Mouse (Mus musculus): ENCODE data around the gene Krt27.

Gene Krt27

DNA sequence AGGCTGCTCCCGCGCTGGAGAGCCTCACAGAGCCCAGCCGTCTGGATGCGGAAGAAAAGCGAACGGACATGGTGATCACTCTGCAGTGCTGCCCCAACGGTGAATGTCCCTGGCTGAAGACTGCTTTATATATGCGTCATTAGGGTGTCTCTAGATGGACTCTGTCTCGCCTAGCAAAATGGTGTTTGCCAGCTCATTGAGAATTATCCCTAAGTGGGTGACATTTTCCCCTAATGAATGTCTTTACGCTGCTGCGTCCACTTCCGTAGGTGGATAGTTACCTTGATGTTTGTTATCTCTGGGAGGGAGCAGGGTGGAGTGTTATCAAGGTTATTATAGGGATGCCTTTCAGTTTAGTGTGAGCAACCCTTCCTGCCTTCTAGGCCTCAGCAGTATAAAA is at the start of gene Krt27:
Krt27 (minus strand) TSS at position 101 of the 400 bp plus-strand sequence.
- no peak for DNase-seq (ENCODE audit: low spot score in 2 of 2)

DNA sequence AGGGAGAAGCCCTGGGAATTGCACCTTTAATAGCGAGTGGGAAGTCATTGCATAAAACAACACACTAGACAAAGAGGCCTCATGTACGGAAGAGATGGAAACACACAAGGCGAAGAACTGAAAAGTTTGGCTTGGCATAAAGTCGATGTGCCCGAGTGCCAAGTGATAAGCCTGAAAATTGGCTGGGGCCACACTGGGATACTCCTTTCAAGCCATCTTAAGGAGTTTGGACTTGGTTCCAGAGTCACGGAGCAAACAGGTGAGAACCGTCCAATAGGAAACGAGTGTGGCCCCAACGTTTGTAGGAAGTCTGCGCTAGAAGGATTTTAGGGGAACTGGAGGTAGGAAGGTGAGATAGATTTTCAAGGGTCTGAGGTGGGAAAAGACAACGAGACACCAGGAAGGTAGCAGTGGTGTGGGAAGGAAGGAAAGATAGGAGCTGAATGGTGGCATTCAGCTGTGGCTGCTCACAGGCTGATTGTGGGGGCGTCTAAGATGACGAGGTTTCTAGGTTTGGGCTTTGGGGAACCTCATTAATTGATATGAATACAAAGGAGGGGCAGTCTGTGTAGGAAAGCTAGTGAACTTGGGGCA is 49.1 kb upstream of the Krt27 start:
- DNase-seq (ENCODE audit: low spot score in 2 of 2): no peak

DNA sequence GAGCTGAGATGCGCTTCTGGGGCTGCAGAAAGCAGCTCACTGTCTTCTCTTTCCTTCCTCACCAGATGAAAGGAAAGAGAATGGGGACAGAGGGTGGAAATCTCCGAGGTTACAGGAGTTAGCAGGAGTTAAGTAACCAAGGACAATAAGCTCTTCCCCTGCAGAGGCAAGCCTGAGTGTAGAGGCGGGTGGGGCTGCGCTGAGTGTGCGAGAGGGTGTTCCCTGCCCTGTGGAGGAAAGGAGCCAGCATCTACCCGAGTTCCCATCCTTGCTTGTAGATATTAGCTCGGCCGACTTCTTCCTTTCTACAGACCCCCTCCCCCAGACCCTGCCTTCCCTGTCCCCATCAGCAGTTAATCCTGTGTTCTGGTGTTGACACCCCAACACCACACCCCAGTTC is 47.9 kb upstream of the Krt27 start:
- no peak for DNase-seq (ENCODE audit: low spot score in 2 of 2)

DNA sequence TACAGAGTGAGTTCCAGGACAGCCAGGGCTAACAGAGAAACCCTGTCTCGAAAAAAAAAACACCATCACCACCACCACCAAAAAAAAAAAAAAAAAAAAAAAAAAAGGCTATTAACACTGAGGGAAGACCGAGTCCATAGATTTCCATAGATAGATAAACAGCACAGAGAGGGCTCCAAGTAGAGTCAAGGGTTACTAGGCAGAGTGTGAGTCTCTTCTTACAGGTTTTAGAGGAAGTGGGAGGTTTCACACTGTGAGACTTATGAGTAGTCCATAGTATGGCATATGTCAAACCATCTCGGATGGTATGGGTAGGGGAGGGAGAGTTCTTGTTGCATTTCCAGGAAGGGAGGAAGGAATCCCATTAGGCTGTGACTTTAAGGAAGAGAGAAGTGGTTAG is 47.2 kb upstream of the Krt27 start:
- DNase-seq (ENCODE audit: low spot score in 2 of 2): no peak

DNA sequence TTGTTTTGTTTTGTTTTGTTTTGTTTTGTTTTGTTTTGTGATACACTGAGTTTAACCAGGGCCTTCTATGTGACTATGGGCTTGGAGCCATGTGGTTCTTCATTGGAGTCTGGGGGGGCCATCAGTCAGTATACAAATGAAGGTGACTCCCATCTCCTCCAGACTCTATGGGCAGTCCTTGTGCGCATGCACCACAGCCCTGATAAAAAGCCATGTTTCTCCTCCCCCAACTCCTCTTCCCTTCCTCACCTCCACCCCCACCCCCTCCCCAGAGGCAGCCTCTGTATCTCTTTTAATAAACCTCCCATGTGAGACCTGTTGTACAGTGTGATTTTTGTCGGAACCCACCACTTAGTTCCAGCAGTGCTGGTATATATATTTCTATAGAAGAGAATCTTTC is 45.8 kb upstream of the Krt27 start:
- no peak for DNase-seq (ENCODE audit: low spot score in 2 of 2)

DNA sequence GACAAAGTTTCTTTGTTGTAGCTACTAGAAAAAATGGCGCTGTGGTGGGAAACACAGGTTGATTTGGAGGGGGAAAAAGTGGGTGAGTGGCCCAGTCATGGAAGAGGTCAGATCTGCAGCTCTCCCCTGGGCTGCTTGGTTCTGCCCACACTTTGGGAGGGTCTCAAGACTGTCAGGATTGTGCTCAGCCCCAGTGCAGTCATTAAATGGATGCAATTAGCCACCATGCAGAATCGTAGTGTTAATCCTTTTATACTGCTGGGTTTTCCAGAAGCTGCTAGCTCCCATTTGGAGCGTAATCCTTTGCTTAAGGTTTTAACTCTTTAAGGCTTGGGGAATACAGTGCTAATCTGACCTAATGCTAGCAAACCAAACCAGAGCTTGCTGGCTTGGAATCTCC is 45.1 kb upstream of the Krt27 start:
- no peak for DNase-seq (ENCODE audit: low spot score in 2 of 2)

DNA sequence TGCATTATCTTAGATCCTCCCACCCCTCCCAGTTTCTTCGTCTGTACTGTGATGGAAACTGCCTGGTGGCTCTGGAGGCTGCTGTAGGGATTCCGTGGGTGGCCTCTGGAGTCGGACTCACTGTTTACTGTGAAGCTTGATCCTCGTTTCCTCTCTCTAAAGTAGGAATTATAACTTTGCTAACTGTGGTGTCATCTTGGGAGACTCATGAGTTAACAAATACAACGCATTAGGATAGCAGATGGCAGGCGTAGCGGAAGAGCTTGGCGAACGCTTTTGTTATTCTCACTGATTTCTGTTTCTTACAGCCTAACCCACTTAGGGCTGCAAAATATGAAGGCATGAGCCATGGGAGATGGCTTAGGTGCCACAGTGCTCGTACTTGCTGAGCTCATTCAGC is 41.6 kb upstream of the Krt27 start:
- DNase-seq (ENCODE audit: low spot score in 2 of 2): peak; percentile 36 to 43

DNA sequence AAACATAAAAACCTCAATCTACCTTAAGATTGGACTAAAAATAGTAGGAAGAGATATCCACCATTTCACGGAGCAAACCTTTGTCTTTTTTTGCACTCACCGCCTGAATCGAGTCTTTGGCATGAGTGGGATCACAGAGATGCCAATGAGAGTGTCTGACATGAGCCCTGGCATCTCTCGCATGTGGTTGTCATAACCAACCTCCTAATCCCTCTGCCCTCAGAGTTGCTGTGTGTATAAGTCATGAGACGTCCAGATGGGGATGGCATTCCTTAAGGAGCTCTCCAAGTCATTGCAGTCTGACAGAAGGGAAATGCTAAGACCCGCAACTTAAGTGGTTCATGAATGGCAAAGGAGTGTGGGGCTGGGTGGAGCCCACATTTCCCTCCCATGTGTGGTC is 40.5 kb upstream of the Krt27 start:
- no peak for DNase-seq (ENCODE audit: low spot score in 2 of 2)

DNA sequence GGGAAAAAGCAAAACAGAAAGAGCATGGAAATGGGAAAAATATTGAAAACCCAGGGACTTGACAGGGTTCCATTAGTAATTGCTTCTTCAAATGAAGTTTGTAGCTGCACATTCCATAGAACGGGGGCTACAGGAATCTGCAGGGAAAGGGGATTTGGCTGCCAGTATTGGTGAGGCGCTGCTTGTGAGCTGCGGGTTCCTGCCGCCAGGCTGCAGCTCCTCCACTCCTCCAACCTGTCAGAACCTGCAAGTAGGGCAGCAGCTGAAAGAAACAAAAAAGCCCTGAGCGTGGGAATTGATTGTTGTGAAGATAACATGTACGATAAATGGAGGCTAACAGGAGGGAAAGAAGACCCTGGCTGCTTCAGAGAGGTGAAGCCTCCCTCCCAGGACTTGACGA is 40.0 kb upstream of the Krt27 start:
- no peak for DNase-seq (ENCODE audit: low spot score in 2 of 2)

DNA sequence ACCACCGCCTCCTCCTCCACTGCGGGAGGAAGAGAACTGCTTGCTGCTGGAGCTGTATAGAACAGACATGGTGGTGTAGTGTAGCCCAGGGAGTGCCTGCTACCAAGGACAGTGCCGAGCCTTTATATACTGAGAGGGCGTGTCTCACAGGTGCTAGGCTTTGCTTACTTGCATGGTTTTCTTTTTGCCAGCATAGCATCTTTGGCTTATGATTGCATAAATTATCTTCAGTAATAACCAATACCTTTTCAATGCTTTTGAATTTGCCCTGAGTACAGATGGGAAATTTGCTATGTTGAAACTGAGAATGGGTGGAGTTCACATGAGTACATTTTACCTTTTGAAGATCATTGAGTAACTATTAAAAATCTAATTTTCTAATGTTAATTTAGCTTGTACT is 38.4 kb upstream of the Krt27 start, which contains the start of gene Krt10:
Krt10 (minus strand) TSS at position 101 of the 400 bp plus-strand sequence.
- DNase-seq (ENCODE audit: low spot score in 2 of 2): no peak

DNA sequence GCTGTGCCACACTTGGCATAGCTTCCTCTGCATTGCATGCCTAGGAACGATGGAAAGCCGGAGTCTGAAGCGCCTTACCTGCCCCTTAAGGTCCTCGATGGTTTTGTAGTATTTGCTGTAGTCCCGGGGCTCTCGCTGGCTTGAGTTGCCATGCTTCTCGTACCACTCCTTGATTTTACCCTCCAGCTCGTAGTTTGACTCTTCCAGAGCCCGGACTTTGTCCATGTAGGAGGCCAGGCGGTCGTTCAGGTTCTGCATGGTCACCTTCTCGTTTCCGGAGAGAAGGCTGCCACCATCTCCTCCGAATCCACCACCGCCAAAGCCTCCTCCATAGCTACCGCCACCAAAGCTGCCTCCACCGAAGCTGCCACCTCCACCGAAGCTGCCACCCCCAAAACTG is 37.8 kb upstream of the Krt27 start:
- DNase-seq (ENCODE audit: low spot score in 2 of 2): no peak

DNA sequence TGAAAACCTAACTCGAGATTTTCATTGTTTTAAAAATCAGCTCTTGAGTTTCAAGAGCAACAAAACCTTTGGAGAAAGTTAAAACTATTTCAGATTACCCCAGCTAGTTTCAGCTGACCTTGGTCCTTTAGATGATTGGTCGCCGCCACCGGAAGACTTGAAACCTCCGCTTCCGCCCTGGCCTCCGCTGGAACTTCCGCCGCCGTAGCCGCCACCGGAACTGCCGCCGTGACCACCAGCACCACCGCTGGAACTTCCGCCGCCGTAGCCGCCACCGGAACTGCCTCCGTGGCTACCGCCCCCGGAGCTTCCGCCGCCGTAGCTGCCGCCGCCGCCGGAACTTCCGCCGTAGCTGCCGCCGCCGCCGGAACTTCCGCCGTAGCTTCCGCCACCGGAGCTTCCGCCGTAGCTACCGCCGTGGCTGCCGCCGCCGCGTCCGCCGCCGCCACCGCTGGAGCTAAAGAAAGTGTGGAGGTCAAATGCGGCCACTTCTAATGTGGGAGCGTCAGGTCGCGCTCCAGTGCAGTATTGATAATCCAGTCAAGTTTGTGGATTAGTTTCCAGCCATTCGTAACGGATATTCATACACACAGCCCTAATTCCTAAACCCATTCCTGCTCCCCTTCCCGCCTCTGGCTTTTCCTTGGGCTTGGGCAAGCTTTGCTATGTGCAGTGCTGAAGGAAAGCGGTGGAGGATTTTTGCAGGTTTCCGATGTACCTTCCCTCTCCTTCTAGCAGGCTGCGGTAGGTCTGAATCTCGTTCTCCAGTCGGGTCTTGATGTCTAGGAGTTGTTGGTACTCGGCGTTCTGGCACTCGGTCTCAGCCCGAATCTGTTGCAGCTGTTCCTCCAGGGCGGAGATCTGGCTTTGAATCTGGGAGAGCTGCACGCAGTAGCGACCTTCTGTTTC is 35.2 kb upstream of the Krt27 start:
- peak; percentile 87 to 88 for DNase-seq (ENCODE audit: low spot score in 2 of 2)

DNA sequence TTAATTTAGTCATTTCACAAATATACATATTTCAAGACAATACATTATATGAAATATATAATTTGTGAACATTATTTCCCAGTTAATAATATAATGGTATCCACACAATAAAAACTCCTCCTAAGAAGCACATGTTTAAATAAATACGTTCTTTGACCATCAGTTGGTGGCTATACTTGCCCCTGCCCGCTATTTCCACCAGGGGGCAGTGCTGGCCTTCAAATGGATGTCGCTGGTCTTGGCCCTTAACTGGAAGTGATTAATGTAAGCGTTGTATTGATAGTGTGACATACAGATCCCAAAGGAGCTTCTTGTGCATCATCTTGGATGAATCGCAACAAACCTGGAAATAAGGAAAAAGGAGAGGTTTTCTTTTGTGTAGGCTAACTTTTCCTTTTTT is 28.7 kb upstream of the Krt27 start:
- peak; percentile 81 to 88 for DNase-seq (ENCODE audit: low spot score in 2 of 2)

DNA sequence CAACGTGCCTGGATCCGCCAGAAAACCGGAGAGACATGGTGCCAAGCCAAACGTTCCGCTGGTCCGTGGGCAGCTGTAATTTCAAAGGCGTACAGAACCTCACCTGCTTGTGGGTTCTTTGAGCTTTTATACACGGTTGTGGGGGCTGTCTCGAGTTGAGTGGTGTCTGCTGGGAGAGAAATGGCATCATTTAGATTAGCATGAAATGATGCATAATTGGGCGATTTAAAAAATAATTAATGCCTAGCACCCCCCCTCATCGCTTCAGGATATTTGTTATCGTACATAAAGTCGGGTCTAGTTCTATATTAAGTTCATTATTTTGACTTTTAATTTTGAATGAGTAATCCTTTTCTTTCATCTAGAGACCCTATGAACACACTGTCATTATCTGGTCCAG is 23.9 kb upstream of the Krt27 start, which contains the start of gene Krt28:
Krt28 (minus strand) TSS at position 101 of the 400 bp plus-strand sequence.
- DNase-seq (ENCODE audit: low spot score in 2 of 2): no peak

DNA sequence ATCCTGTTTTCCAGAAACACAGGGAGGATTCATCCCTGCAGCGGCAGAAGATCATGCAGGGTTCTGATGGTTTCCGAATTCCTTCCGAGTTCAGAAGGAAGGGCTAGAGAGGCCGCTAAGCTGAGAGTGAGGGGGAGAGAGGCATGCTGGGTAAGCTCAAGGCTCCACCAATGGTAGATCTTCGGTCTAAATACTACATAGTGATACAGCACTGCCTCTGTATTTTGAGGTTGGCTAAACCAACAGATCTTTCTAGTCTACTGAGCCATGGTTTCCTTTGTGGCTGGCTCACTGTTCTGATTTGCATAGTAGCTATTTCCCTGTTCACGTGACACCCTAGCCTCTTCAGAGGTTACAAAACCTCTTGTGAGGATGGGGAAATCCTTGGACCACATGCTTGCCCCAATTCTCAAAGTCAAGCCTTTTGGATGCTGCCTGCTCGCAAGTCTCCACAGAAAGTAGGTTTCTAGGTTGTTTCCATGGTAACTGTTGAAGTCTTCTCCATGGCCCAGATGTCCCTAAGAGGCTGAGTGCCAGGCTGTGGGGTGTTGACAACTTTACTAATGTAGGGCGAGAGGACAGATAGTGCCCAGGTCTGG is 19.0 kb upstream of the Krt27 start:
- DNase-seq (ENCODE audit: low spot score in 2 of 2): peak; percentile 60 to 63

DNA sequence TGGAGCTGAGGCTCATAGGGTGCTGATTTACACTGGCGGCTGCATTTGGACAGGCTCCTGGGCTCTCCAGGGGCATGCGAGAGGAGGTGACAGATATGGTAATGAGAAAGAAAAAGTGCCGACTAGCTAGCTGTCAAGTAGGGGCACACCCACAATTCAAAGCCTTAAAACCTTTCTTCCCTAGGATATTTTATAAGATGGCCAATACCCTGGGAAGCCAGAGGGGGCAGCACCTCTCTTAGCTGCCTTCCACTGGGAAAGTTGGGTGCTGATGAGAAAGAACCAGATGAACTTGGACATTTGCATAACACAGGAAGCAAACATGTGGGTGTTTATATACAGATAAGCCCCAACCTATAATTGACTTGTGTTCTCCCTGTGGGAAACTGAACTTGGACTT is 18.3 kb upstream of the Krt27 start:
- no peak for DNase-seq (ENCODE audit: low spot score in 2 of 2)

DNA sequence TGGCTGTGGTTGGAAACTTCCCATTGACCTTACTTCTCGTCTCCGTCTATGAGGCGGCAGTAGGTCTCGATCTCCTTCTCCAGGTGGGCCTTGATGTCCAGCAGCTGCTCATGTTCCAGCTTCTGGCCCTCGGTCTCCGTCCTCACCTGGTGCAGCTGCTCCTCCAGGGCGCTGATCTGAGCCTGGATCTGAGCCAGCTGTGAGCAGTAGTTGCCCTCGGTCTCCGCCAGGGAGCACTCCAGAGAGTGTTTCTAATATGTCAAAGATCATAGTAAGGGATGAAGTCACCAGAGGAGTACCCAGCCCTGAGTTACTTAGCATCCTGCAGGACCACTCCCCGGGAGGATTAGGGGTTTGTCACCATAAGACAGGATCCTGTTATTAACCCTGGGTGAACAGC is 15.9 kb upstream of the Krt27 start:
- no peak for DNase-seq (ENCODE audit: low spot score in 2 of 2)

DNA sequence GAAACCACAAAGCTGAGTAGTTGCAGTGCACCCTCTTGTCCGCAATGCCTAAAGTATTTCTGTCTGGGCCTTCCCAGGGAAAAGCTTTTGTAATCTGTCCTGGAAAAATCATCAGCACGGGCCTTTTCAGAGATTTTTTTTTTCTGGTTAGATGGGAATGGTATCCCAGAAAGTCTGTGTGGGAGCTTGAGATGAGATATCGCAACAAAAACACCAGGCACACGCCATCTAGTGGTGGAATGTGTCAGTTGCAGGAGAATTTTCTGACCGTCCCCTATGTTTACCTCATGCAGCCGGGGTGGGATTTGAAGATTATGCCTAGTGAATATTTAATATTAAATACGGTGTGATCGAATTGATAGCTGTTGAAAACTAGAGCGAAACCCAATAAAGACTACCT is 13.5 kb upstream of the Krt27 start:
- DNase-seq (ENCODE audit: low spot score in 2 of 2): peak; percentile 56 to 62

DNA sequence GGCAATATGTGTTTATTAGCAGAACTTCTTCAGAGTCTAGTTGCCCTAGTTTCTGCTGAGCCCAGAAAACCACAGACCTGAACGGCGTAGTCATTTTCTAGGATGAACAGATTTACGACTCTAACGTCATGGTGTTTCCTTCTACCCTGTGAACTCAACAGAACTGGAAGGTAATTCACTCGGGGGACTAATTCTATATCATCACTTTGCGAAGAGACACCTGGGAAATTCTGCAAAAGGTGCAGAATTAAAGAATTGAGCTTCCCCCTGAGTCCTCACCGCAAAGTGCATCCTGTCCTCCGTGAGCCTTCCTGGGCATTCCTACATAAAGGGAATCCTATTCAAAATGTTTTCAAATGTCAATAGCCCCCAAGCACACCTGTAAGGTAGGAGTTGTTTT is 10.5 kb upstream of the Krt27 start:
- DNase-seq (ENCODE audit: low spot score in 2 of 2): no peak

DNA sequence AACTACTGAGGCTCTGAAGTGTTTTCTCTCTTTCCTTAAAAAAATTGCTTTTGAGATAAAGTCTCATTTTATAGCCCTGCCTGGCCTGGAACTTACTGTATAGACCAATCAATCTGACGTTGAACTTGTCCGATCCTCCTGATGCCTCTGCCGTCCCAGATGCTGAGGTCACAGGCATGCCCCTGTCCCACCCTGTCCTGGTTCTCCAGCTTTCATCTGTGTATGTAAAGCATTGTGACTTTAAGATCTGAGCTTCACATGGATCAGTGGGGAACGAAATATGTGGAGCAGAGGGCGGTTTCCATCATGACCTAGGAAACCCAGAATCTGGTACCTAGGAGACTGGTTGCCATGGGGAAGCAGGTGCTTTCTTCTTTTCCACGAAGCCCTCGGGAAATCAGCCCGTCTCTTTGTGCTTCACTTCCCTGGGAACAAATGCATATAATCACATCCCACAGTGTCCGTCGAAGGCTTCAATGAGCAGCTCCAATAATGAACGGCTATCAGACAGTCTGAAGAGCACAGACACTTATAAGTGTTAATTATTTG is 11.5 kb downstream of the Krt27 start:
- no peak for DNase-seq (ENCODE audit: low spot score in 2 of 2)

DNA sequence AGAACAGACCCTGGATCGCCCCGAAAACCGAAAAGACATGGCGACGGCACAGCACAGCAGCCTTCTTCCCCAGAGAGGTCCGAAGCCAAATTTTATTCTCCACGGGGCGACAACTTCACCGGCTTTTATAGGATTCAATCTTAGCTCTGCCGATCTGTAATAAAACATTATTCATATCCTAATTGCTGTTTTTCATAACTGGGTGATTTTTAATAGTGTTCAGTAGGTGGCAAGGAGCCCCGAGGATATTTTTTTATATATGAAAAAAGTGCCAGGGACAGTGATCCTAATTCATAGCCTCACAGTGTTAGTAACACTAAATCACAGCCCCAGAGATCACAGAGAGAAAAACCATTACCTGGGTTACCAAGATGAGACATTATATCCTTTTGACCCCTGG is 13.0 kb downstream of the Krt27 start, which contains the start of gene Krt26:
Krt26 (minus strand) TSS at position 101 of the 400 bp plus-strand sequence.
- no peak for DNase-seq (ENCODE audit: low spot score in 2 of 2)

DNA sequence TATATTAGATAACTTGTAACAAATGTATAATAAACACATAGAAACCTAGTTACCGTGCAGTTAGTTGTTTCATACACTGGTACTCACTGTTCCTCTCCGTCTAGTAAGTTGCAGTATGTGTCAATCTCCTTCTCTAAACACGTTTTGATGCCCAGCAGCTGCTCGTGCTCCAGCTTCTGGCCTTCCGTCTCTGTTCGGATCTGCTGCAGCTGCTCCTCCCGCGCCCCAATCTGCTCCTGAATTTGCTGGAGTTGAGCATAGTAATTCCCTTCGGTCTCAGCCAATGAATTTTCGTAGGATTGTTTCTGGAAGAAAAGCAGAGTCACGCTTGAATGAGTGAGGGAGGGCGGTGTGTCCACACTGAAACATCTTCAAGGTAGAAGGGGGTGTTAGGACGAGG is 17.5 kb downstream of the Krt27 start:
- peak; percentile 43 to 56 for DNase-seq (ENCODE audit: low spot score in 2 of 2)
